Mouse (Mus musculus) heart, embryonic 13.5 days (tissue): ENCODE data around the gene Ttc13. TPM values are rescaled to one million over a fixed set of nuclear protein-coding genes. Genes with fewer than 3 reads are reported as not detected.

ENCODE experiments used
- ATAC-seq: fragments of 200-750 bp; cut with Nextera tagmentation; 2 replicates; pipeline ENCODE4 v1.8.0; 2017; ENCODE audit warnings: moderate TSS enrichment; ENCODE audit not compliant: insufficient number of reproducible peaks, low FRiP score, low TSS enrichment; ENCODE audit errors: extremely low read depth
- H3K27ac ChIP-seq: fragments of 300-500 bp; sonication (generic); replicated peaks from 2 replicates; pipeline ENCODE4 v1.5.1; 2015; ENCODE audit warnings: moderate library complexity, mild to moderate bottlenecking, inconsistent platforms
- H3K27me3 ChIP-seq: fragments of 300-500 bp; sonication (generic); replicated peaks from 2 replicates; pipeline ENCODE4 v1.6.1; 2015; ENCODE audit warnings: mild to moderate bottlenecking, inconsistent platforms
- H3K36me3 ChIP-seq: fragments of 300-500 bp; sonication (generic); 2 replicates; pipeline ENCODE4 v1.6.1; 2015; ENCODE audit warnings: mild to moderate bottlenecking, inconsistent platforms
- H3K4me1 ChIP-seq: fragments of 300-500 bp; sonication (generic); 2 replicates; pipeline ENCODE4 v1.6.1; 2015; ENCODE audit warnings: inconsistent platforms
- H3K4me2 ChIP-seq: fragments of 300-500 bp; sonication (generic); 2 replicates; pipeline ENCODE4 v1.6.1; 2015; ENCODE audit warnings: inconsistent platforms, mild to moderate bottlenecking, moderate library complexity
- H3K4me3 ChIP-seq: fragments of 300-500 bp; sonication (generic); 2 replicates; pipeline ENCODE4 v1.5.1; 2015; ENCODE audit warnings: moderate library complexity, mild to moderate bottlenecking, inconsistent platforms
- H3K9ac ChIP-seq: fragments of 300-500 bp; sonication (generic); 2 replicates; pipeline ENCODE4 v1.6.1; 2015; ENCODE audit warnings: inconsistent platforms, mild to moderate bottlenecking, moderate library complexity
- H3K9me3 ChIP-seq: fragments of 300-500 bp; sonication (generic); 2 replicates; pipeline ENCODE4 v1.6.1; 2016; ENCODE audit warnings: inconsistent platforms
- WGBS: fragments of 180-500 bp; shearing (Covaris S2); methylation state at CpG from one replicate; pipeline ENCODE4 v1.1.7; 2015; ENCODE audit warnings: mixed read lengths; 5-methylcytosine and 5-hydroxymethylcytosine counted together
- polyA plus RNA-seq: library from polyadenylated mRNA; unstranded; fragments of >200 nt; fragmentation: Nextera tagmentation; extraction: Ambion mirVana; gene quantifications from 2 replicates; pipeline ENCODE4 v1.2.1, GENCODE M21; 2015

The Ttc13 gene
- polyA plus RNA-seq, 1 experiment from 2014 or later: 27.0 TPM

DNA sequence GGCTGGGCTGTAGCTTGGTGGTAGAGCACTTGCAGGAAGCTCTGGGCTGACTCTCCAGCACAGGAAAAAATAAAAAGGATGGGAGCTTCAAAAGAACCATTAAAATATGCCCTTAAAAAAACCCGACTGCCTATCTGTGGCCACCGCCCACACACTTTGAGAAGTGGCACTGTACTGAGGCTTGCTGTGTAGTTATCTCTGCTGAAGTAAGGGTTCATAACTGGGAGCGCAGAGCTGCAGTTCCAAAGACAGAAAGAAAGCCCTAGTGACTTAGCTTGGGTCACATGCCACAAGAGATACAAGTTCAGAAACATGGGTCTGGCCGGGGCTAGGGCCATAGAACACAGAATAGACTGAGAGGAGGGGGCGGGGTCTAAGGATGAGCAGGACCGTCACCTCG lies 63.8 kb downstream of the Ttc13 start:
- H3K9me3 ChIP-seq: no peaks in the 10 kb centered on the region
- H3K4me2 ChIP-seq: peak overlapping the region; percentile 56
- peak overlapping the region; percentile 21 for H3K4me3 ChIP-seq
- 31% methylated on average over 7 of the region's 7 CpGs for WGBS
- H3K36me3 ChIP-seq: peaks cover 26% of the 10 kb centered on the region
- no peaks in the 10 kb centered on the region for H3K27me3 ChIP-seq
- ATAC-seq: no peak
- peaks cover 89% of the 10 kb centered on the region for H3K4me1 ChIP-seq
- H3K9ac ChIP-seq: peak overlapping the region; percentile 55
- peak overlapping the region; percentile 96 for H3K27ac ChIP-seq

DNA sequence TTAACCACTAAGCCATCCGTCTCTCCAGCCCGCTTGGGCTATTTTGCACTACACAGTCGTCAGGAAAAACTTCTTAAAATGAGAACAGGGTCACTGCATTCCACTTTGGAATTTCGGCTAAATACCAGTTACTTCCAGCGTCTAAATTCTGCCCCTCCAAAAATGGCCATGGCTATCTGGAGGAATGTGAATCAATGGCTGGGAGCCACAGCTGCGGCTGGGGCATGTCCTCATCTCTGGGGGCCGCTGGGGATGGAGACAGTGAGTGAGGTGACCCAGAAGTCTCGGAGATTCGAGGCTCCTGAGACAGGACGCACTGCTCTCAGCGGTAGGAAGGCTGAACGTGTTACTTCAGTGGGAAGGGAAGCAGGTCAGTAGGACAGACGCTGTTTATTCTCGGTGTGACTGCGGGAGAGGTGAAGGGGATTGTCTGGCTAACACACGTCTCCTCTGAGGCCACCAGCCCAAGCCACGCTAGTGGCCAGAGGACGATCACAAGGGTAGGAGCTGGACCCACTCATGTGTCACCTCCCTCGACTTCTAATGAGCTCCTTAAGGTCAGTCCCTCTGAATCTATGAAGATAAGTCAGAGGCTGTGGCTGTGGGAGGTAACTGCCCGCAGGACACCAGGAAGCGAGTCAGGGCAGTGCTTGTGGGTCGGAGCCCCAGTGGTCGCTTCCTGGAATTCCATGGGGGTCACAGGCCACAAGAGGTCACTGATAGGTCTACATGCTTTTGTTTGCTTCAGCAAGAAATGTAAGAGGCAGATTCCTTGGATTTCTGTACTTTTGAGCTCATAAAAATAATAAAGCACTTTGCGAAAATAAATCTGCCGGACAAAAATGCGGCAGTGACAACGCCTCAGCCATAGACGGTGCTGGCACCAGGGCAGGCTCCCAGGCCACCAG lies 68.0 kb downstream of the Ttc13 start:
- H3K4me3 ChIP-seq: no peak overlapping the region

DNA sequence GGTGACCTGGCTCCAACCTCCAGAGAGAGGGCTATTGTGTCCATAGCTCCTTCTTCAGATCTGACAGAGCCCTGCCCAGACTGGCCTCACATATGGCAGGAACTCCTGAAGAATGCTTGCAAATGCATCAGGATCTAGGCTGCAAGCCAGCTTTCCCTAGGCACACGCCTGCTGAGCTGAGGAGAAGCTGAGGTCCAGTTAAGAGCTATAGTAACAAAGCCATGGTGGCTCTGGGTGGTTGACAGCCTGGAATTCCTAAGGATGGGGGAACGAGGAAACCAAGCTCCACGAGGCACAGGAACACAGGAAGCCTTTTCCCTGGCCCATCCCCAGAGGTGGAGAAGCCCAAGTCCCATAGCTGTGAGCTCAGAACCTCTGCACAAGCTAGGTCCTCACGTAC lies 69.2 kb downstream of the Ttc13 start:
- ATAC-seq: peak; percentile 53; the same call in 1 of the 2 replicates
- Histone ChIP-seq H3K9me3 (no peaks in the 10 kb centered on the region), H3K4me3 (no peak overlapping the region), H3K27ac (peak overlapping the region; percentile 96), H3K36me3 (peaks cover 52% of the 10 kb centered on the region), H3K9ac (peak overlapping the region; percentile 48), H3K4me2 (peak overlapping the region; percentile 28), H3K4me1 (peaks cover 99% of the 10 kb centered on the region), H3K27me3 (no peaks in the 10 kb centered on the region)
- WGBS: 18% methylated on average over 4 of the region's 4 CpGs

More for the DNA sequence above, 68.0 kb downstream of the Ttc13 start:
- no peak for ATAC-seq
- H3K27ac ChIP-seq: peak overlapping the region; percentile 96
- H3K9me3 ChIP-seq: no peaks in the 10 kb centered on the region
- no peaks in the 10 kb centered on the region for H3K27me3 ChIP-seq
- H3K4me2 ChIP-seq: peak overlapping the region; percentile 51
- H3K9ac ChIP-seq: peak overlapping the region; percentile 66
- peaks cover 100% of the 10 kb centered on the region for H3K4me1 ChIP-seq
- WGBS: 30% methylated on average over 28 of the region's 28 CpGs
- H3K36me3 ChIP-seq: peaks cover 46% of the 10 kb centered on the region

DNA sequence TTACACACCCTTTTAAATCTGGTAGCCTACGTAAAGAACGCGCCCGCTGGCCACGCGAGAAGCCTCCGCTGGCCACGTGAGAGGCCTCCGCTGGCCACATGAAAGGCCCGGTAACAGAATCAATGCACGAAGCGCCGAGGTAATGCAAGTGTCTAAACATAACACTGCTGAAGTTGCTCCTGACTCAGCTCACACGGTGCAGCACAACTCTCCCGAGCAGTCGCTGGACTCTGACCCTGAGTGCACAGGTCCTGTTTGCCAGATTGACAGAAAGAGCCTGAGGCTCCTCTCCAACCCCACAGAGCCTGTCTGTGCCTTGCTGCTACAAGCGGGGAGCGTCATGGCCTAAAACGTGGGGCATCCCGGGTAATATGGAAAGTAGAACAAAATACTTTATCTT lies 70.0 kb downstream of the Ttc13 start:
- H3K9ac ChIP-seq: peak overlapping the region; percentile 3; the same call in 1 of the 2 replicates
- H3K4me3 ChIP-seq: no peak overlapping the region
- peaks cover 51% of the 10 kb centered on the region for H3K36me3 ChIP-seq
- no peaks in the 10 kb centered on the region for H3K27me3 ChIP-seq
- H3K27ac ChIP-seq: peak overlapping the region; percentile 96
- no peaks in the 10 kb centered on the region for H3K9me3 ChIP-seq
- WGBS: 85% methylated on average over 20 of the region's 20 CpGs
- ATAC-seq: no peak
- H3K4me2 ChIP-seq: 0 out of 2 replicates have a peak overlapping the region, but pooled peaks have one; percentile 22
- H3K4me1 ChIP-seq: peaks cover 97% of the 10 kb centered on the region

DNA sequence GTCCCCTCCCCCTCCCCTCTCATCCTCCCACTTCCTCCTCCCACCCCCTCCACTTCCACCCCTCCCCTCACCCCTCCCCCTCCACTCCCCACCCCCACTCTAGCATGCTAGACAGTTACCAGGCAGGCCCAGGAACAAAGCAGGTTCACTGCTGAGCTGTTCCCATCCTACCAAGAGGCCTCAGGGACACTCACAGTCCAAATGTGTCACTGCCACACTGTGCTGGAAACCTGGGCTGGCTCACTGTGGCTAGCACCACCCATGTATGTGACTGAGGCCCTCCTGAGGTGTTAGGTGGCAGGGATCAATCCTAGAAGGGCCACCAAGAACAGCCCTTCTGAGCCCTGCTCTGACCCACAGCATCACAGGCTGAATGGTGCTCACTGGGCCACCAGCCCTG lies 73.5 kb downstream of the Ttc13 start:
- H3K9me3 ChIP-seq: no peaks in the 10 kb centered on the region
- no peaks in the 10 kb centered on the region for H3K27me3 ChIP-seq
- H3K9ac ChIP-seq: peak overlapping the region; percentile 58
- H3K4me2 ChIP-seq: no peak overlapping the region
- H3K4me3 ChIP-seq: no peak overlapping the region
- ATAC-seq: no peak
- H3K4me1 ChIP-seq: peaks cover 95% of the 10 kb centered on the region
- peaks cover 50% of the 10 kb centered on the region for H3K36me3 ChIP-seq
- H3K27ac ChIP-seq: peak overlapping the region; percentile 81

DNA sequence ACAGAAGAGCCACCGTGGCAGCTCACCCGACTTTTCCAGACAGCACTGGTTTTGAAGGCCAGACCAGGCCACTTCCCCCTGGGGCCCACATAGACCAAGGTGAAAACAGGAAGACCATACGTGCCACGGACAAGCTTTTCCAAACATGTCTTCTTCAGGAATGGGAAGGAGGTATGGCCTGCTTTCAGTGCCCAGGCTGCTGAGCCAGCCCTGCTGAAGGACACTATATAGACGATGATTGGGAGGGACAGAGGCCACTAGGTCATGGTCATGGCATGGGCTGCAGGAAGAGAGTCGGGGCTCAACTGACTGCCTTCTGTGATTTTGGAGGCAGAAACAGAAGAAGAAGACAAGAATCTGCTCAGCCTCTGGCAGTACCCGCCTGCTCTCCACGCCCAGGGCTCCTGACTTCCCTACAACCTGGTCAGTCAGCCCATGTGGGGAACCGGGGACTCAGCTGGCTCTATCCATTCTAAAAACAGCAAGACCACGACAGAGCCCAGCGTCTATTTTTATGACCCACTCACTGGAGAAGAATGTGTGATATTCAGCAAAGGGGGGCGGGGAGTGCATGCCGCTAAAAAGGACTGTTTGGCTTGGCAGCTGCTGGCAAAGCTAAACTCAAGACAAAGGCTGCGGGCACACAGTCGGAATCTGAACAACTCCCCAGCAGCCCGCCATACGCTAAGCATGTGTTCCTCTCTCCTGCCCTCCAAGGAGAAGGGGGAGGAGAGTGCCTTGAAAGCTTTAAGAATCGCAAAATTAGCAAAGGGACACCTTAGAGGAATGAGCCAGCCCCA lies 78.0 kb downstream of the Ttc13 start:
- peak; percentile 72; the same call in 1 of the 2 replicates for ATAC-seq
- H3K27ac ChIP-seq: peak overlapping the region; percentile 99
- 0 out of 2 replicates have a peak overlapping the region, but pooled peaks have one; percentile 9 for H3K4me3 ChIP-seq
- H3K36me3 ChIP-seq: peaks cover 58% of the 10 kb centered on the region
- peaks cover 76% of the 10 kb centered on the region for H3K4me1 ChIP-seq
- H3K4me2 ChIP-seq: peak overlapping the region; percentile 55
- no peaks in the 10 kb centered on the region for H3K9me3 ChIP-seq
- peak overlapping the region; percentile 80 for H3K9ac ChIP-seq
- WGBS: 18% methylated on average over 18 of the region's 18 CpGs
- H3K27me3 ChIP-seq: no peaks in the 10 kb centered on the region

DNA sequence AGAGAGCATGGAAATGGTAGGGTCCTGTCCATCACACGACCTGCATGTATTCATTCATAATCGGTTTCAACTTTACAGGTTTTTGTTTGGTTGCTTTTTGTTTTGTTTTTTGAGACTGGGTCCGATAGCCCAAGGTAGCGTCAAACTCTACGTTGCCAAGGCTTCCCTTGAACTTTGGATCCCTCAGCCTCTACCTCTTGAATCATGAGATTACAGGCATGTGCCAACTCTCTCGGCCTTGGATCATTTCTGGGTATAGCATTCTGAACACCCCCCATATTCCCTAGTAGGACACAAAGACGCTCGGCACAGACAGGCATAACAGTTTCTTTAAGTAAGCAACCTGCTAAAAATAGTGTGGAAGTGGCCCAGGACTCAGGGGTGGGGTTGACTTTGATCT lies 80.2 kb downstream of the Ttc13 start:
- no peak overlapping the region for H3K4me3 ChIP-seq
- H3K36me3 ChIP-seq: peaks cover 69% of the 10 kb centered on the region
- peak overlapping the region; percentile 99 for H3K27ac ChIP-seq
- H3K4me2 ChIP-seq: no peak overlapping the region
- H3K9me3 ChIP-seq: no peaks in the 10 kb centered on the region
- no peaks in the 10 kb centered on the region for H3K27me3 ChIP-seq
- H3K9ac ChIP-seq: no peak overlapping the region
- 74% methylated on average over 8 of the region's 8 CpGs for WGBS
- peaks cover 62% of the 10 kb centered on the region for H3K4me1 ChIP-seq
- ATAC-seq: no peak

DNA sequence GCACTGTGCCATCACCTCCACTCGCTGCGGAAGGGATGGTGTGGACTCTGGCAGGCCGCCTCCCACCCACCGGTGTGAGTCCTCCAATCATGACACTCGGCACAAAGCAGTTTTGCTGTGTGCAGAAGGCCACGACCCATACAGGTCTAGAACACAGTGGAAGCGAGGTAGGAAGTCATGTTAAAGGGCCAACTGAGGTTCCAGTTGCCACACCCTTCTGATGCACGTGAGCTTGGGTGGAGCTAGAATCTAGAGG lies 86.6 kb downstream of the Ttc13 start:
- no peak overlapping the region for H3K27ac ChIP-seq
- 78% methylated on average over 8 of the region's 8 CpGs for WGBS
- no peak for ATAC-seq

DNA sequence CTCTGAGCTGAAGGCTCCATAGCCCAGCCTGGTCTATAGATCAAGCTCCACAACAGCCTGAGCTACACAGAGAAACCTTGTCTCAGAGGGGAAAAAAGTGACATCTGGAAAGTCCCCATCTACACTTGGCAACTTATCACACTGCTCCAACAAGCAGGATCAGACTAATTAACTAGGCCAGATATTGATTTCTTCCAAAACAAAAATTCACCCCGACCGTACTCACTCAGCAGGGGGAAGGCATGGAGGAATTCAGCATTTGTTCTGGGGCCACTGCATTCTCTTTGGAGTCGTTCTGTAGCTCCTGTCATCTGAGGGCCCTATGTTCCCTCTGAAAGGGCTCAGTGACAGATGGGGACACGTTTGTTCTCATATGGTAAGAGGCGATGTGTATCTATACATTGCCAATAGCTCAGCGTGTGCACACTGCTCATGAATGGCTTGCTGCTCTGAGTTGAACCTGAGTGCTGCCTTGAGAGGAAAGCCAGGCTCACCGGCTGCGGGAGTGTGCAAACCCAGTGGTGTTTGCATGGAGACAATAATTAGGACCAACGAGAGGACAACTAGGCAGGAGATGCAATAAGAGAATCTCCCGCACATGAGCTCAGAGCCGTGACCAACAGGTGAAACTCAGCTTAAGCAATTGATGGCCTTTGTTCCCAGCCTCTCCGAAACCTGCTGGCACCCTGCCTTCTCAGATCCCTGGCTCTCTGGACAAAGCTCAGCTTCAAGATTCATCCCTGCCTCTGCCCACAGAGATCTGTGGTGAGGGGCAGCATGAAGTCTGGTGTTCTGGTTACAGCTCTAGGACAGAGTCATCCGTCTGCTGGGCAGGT lies 87.2 kb downstream of the Ttc13 start:
- Histone ChIP-seq H3K9ac (no peak overlapping the region), H3K4me1 (peaks cover 49% of the 10 kb centered on the region), H3K4me2 (no peak overlapping the region), H3K36me3 (peaks cover 52% of the 10 kb centered on the region), H3K27me3 (no peaks in the 10 kb centered on the region), H3K27ac (peak overlapping the region; percentile 89; the same call in 1 of the 2 replicates), H3K4me3 (no peak overlapping the region), H3K9me3 (no peaks in the 10 kb centered on the region)
- WGBS: 79% methylated on average over 13 of the region's 13 CpGs
- no peak for ATAC-seq

More for the DNA sequence above, 86.6 kb downstream of the Ttc13 start:
- no peak overlapping the region for H3K4me2 ChIP-seq
- no peaks in the 10 kb centered on the region for H3K9me3 ChIP-seq
- H3K36me3 ChIP-seq: peaks cover 57% of the 10 kb centered on the region
- no peak overlapping the region for H3K9ac ChIP-seq
- H3K4me1 ChIP-seq: peaks cover 48% of the 10 kb centered on the region
- no peak overlapping the region for H3K4me3 ChIP-seq
- no peaks in the 10 kb centered on the region for H3K27me3 ChIP-seq

DNA sequence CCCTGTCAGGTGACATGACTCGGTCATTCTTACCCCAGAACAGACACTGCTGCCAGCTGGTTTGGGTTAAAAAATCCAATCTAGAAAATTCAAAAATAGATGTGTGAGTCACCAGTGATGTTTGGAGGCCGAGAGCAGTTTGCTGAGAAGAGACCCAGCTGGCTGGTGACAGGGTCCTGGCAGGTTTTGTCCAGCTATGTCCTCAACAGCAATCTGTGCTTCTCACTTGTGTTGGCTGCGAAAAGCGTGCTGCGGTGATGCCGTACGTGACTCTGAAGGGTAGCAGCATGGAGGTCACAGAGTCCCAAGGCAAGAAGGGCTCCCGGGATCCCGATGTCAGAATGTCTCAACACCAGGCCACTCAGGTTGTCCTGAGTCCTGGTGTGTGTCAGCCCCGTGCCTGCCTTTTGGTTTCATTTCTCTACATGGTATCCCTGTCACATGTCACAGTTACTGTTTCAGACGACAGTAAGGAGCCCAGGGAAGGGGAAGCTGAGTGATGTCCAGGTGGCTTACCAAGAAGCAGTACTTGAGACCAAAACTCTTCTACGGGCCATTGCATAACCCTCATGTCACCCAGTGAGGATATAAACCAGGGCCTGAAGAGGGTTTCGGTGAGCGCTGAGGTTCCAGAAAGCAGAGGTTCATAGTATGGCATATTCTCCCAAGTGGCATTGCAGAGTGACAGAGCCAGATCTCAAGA lies 88.6 kb downstream of the Ttc13 start:
- Histone ChIP-seq H3K27ac (peak overlapping the region; percentile 89), H3K4me3 (no peak overlapping the region), H3K27me3 (no peaks in the 10 kb centered on the region), H3K4me1 (peaks cover 49% of the 10 kb centered on the region), H3K4me2 (no peak overlapping the region), H3K9ac (peak overlapping the region; percentile 25; the same call in 1 of the 2 replicates), H3K9me3 (no peaks in the 10 kb centered on the region), H3K36me3 (peaks cover 37% of the 10 kb centered on the region)
- WGBS: 46% methylated on average over 14 of the region's 14 CpGs
- ATAC-seq: peak; percentile 20; the same call in 1 of the 2 replicates
